Comparison of ENCODE assay signal across 22 mouse cellular contexts in genomic region chr15:87405689-87406088, GRCm38 (mm10).
DNase-seq lines count a peak whose midpoint lies in the region; ATAC-seq and TF ChIP-seq lines count a peak whose summit lies in the region.
"Had no signal": no experiment of that assay in that cellular context is flagged by ENCODE, and none has a peak within 500 bp of the region (broad histone marks: within the 10 kb centered on the region; RNA-seq: fewer than 3 reads in every experiment).

No protein-coding gene starts in this region.

- no peaks in the 10 kb centered on the region for H3K27me3 ChIP-seq in stomach, postnatal 0 days (ENCODE audit: control insufficient read depth, insufficient read depth, low read length)
- H3K27me3 ChIP-seq: embryonic facial prominence, embryonic 15.5 days; heart, embryonic 15.5 days; limb, embryonic 13.5 days had no signal

- H3K9ac ChIP-seq in stomach, postnatal 0 days (ENCODE audit: low read length) = no peak overlapping the region
- H3K9ac ChIP-seq: embryonic facial prominence, embryonic 15.5 days; heart, embryonic 15.5 days; limb, embryonic 13.5 days had no signal

- peak overlapping the region; percentile 8; the same call in 1 of the 2 replicates for H3K27ac ChIP-seq in cortical plate, adult 2 months (ENCODE audit: insufficient read depth, low read length)
- H3K27ac ChIP-seq in left cerebral cortex, adult 2 months = peak overlapping the region; percentile 78
- H3K27ac ChIP-seq in stomach, postnatal 0 days (replicated peaks) = no peak overlapping the region
- H3K27ac ChIP-seq: embryonic facial prominence, embryonic 15.5 days; forebrain, embryonic 10.5 days; gastrocnemius, adult 2 months; heart, embryonic 15.5 days; hindbrain, embryonic 10.5 days; limb, embryonic 13.5 days had no signal

- peak; percentile 57; the same call in 1 of the 2 replicates for TF ChIP-seq POLR2A in cortical plate, adult 2 months (IDR thresholded peaks at IDR 0.05; ENCODE audit: extremely low read depth, insufficient read depth, low read length)

- H3K4me1 ChIP-seq in cortical plate, adult 2 months (ENCODE audit: control insufficient read depth, insufficient read depth, low read length) = peaks cover 5% of the 10 kb centered on the region
- no peaks in the 10 kb centered on the region for H3K4me1 ChIP-seq in stomach, postnatal 0 days (replicated peaks; ENCODE audit: control insufficient read depth, insufficient read depth)
- H3K4me1 ChIP-seq: embryonic facial prominence, embryonic 15.5 days; forebrain, embryonic 10.5 days; heart, embryonic 15.5 days; hindbrain, embryonic 10.5 days; limb, embryonic 13.5 days had no signal

- ATAC-seq in stomach, postnatal 0 days (ENCODE audit: low FRiP score, low TSS enrichment) = no peak
- ATAC-seq: activated CD4-positive, CD25-positive, alpha-beta regulatory T cell, adult 4 months; inflammation-experienced regulatory T-cells, adult 6 months; midbrain, embryonic 16.5 days; Patski had no signal

- H3K4me3 ChIP-seq in cortical plate, adult 2 months (ENCODE audit: insufficient read depth, low read length) = no peak overlapping the region
- no peak overlapping the region for H3K4me3 ChIP-seq in left cerebral cortex, adult 2 months
- H3K4me3 ChIP-seq in stomach, postnatal 0 days (ENCODE audit: low read depth, low read length) = no peak overlapping the region
- H3K4me3 ChIP-seq: embryonic facial prominence, embryonic 15.5 days; forebrain, embryonic 10.5 days; gastrocnemius, adult 2 months; heart, embryonic 15.5 days; hindbrain, embryonic 10.5 days; limb, embryonic 13.5 days had no signal

- 83% methylated on average over 5 of the region's 5 CpGs for WGBS in stomach, postnatal 0 days

- H3K9me3 ChIP-seq in stomach, postnatal 0 days (ENCODE audit: control insufficient read depth, low read length) = no peaks in the 10 kb centered on the region
- H3K9me3 ChIP-seq: embryonic facial prominence, embryonic 15.5 days; forebrain, embryonic 10.5 days; heart, embryonic 15.5 days; hindbrain, embryonic 10.5 days; limb, embryonic 13.5 days had no signal

- no peak for TF ChIP-seq CTCF in cortical plate, adult 2 months (IDR thresholded peaks at IDR 0.05; ENCODE audit: extremely low read depth, insufficient read depth, low read length)
- no peak for TF ChIP-seq CTCF in left cerebral cortex, adult 2 months (IDR thresholded peaks at IDR 0.05)
- no peak for TF ChIP-seq CTCF in stomach, postnatal 0 days (IDR thresholded peaks at IDR 0.05; ENCODE audit: low read depth)

- TF ChIP-seq EP300 in stomach, postnatal 0 days (optimal IDR thresholded peaks at IDR 0.05) = no peak

- H3K36me3 ChIP-seq in stomach, postnatal 0 days (ENCODE audit: control insufficient read depth, insufficient read depth, low read length) = no peaks in the 10 kb centered on the region
- H3K36me3 ChIP-seq: embryonic facial prominence, embryonic 15.5 days; forebrain, embryonic 10.5 days; heart, embryonic 15.5 days; hindbrain, embryonic 10.5 days; limb, embryonic 13.5 days had no signal

- intact Hi-C loops in left cerebral cortex, adult 2 months (cut with DNase I) = no loop called here

- DNase-seq in frontal cortex, postnatal 14 days (ENCODE audit: low spot score in 2 of 2) = peak; percentile 44 to 58
- DNase-seq in left cerebral cortex, adult 2 months (ENCODE audit: extremely low spot score in 1 of 2, low spot score in 2 of 2) = peak; percentile 33 to 39
- peak; percentile 24 for DNase-seq in right cerebral cortex, postnatal 14 days
- DNase-seq in stomach, postnatal 0 days (ENCODE audit: low spot score) = no peak
- no peak for DNase-seq in urinary bladder, adult 18-20 months (ENCODE audit: low spot score in 2 of 2)
- DNase-seq in thymus, postnatal 36 days = no peak
- DNase-seq: adrenal gland, postnatal 25 days; cerebellum, adult 2 months; embryo, embryonic 11 days; gastrocnemius, adult 2 months; heart, adult 18-20 months; lung, postnatal 10 days had no signal

- H3K4me2 ChIP-seq in stomach, postnatal 0 days (replicated peaks; ENCODE audit: low read depth) = no peak overlapping the region
- H3K4me2 ChIP-seq: embryonic facial prominence, embryonic 15.5 days; heart, embryonic 15.5 days; limb, embryonic 13.5 days had no signal

Comparison
In these comparisons a context has a peak if more than half of its experiments do, and no peak if none do; other contexts are left out.
1. DNase-seq: peak in frontal cortex, postnatal 14 days (2 of 2), left cerebral cortex, adult 2 months (2 of 2) and right cerebral cortex, postnatal 14 days (single experiment); none in stomach, postnatal 0 days (single experiment), urinary bladder, adult 18-20 months (0 of 2) and thymus, postnatal 36 days (0 of 2).